Mouse (Mus musculus) MEL (cell line): ENCODE data around the gene Psmd5. TPM values are rescaled to one million over a fixed set of nuclear protein-coding genes. Genes with fewer than 3 reads are reported as not detected.
A peak's percentile ranks its signal among the peaks of the same experiment; 100 is the strongest.

ENCODE experiments used
- DNase-seq: peaks from one replicate; pipeline ENCODE4 v3.0.0; 2011; ENCODE audit warnings: low read depth, low spot score
- H3K27ac ChIP-seq: 2 replicates; pipeline ENCODE4 v1.5.1; 2012; ENCODE audit warnings: low read depth, mild to moderate bottlenecking, control low read depth, low read length, moderate library complexity; ENCODE audit not compliant: control insufficient read depth
- H3K27me3 ChIP-seq, 2 experiments: fragments of 150-350 bp in 1 of 2; sonication (generic) in 1 of 2; 2 replicates each; pipeline ENCODE4 v1.6.1; 2012; ENCODE audit warnings: low read length in 2 of 2, mild to moderate bottlenecking in 2 of 2, improper control_type of control experiment in 1 of 2, moderate library complexity in 1 of 2; ENCODE audit not compliant: insufficient read depth in 2 of 2, control insufficient read depth in 1 of 2
- H3K36me3 ChIP-seq, 2 experiments: 2 replicates each; pipeline ENCODE4 v1.6.1; 2012 to 2014; ENCODE audit warnings: low read length in 2 of 2, improper control_type of control experiment in 1 of 2, inconsistent platforms in 1 of 2, mild to moderate bottlenecking in 1 of 2; ENCODE audit not compliant: insufficient read depth in 2 of 2, control insufficient read depth in 1 of 2
- H3K4me1 ChIP-seq, 2 experiments: fragments of 150-350 bp in 1 of 2; sonication (generic) in 1 of 2; 2 replicates each; pipeline ENCODE4 v1.6.1; 2012; ENCODE audit warnings: low read length in 2 of 2, improper control_type of control experiment in 1 of 2, mild to moderate bottlenecking in 1 of 2; ENCODE audit not compliant: insufficient read depth in 2 of 2, control insufficient read depth in 1 of 2
- H3K4me3 ChIP-seq, 2 experiments: fragments of 150-350 bp in 1 of 2; sonication (generic) in 1 of 2; 2 replicates each; pipeline ENCODE4 v1.5.1; 2012; ENCODE audit warnings: low read depth in 2 of 2, low read length in 2 of 2, mild to moderate bottlenecking in 2 of 2, moderate library complexity in 2 of 2, control low read depth in 1 of 2, improper control_type of control experiment in 1 of 2; ENCODE audit not compliant: control insufficient read depth in 1 of 2, insufficient read depth in 1 of 2
- H3K79me2 ChIP-seq: 2 replicates; pipeline ENCODE4 v1.6.1; 2012; ENCODE audit warnings: mild to moderate bottlenecking, low read length, moderate library complexity; ENCODE audit not compliant: control insufficient read depth, poor library complexity, insufficient read depth
- H3K9ac ChIP-seq: 2 replicates; pipeline ENCODE4 v1.6.1; 2012; ENCODE audit warnings: low read depth, mild to moderate bottlenecking, control low read depth, low read length, moderate library complexity; ENCODE audit not compliant: control insufficient read depth, poor library complexity, severe bottlenecking
- H3K9me3 ChIP-seq: fragments of 150-350 bp; sonication (generic); replicated peaks from 2 replicates; pipeline ENCODE4 v1.6.1; 2012; ENCODE audit warnings: mild to moderate bottlenecking, low read length, improper control_type of control experiment, moderate library complexity; ENCODE audit not compliant: insufficient read depth
- BHLHE40 ChIP-seq: IDR thresholded peaks from 2 replicates; pipeline ENCODE4 v1.6.1; 2012; ENCODE audit warnings: low read depth, mild to moderate bottlenecking, inconsistent platforms, low read length, improper control_type of control experiment, borderline replicate concordance
- CHD1 ChIP-seq: IDR thresholded peaks from 2 replicates; pipeline ENCODE4 v1.6.1; 2012; ENCODE audit warnings: low read depth, mild to moderate bottlenecking, inconsistent platforms, low read length, improper control_type of control experiment
- CTCF ChIP-seq, 3 experiments: IDR thresholded peaks in 2 of 3; conservative IDR thresholded peaks in 1 of 3; 2 replicates each; pipeline ENCODE4 v1.5.1; 2011 to 2012; ENCODE audit warnings: low read length in 3 of 3, low read depth in 2 of 3, mild to moderate bottlenecking in 2 of 3, improper control_type of control experiment in 1 of 3, inconsistent platforms in 1 of 3, mixed read lengths in 1 of 3, moderate library complexity in 1 of 3; ENCODE audit not compliant: control insufficient read depth in 1 of 3, insufficient read depth in 1 of 3, poor library complexity in 1 of 3, severe bottlenecking in 1 of 3
- E2F4 ChIP-seq: IDR thresholded peaks from 2 replicates; pipeline ENCODE4 v1.6.1; 2011; ENCODE audit warnings: low read depth, low read length, improper control_type of control experiment, borderline replicate concordance
- EP300 ChIP-seq, 2 experiments: IDR thresholded peaks; 2 replicates each; pipeline ENCODE4 v1.6.1; 2011; ENCODE audit warnings: improper control_type of control experiment in 2 of 2, low read length in 2 of 2, low read depth in 1 of 2, mild to moderate bottlenecking in 1 of 2
- ETS1 ChIP-seq: IDR thresholded peaks from 2 replicates; pipeline ENCODE4 v1.6.1; 2012; ENCODE audit warnings: low read depth, mild to moderate bottlenecking, inconsistent platforms, low read length, improper control_type of control experiment, moderate library complexity
- GABPA ChIP-seq: IDR thresholded peaks from 2 replicates; pipeline ENCODE4 v1.6.1; 2012; ENCODE audit warnings: low read depth, mild to moderate bottlenecking, inconsistent platforms, low read length, improper control_type of control experiment, moderate library complexity
- GATA1 ChIP-seq: IDR thresholded peaks from 2 replicates; pipeline ENCODE4 v1.6.1; 2011; ENCODE audit warnings: low read depth, low read length, improper control_type of control experiment
- HCFC1 ChIP-seq: IDR thresholded peaks from 2 replicates; pipeline ENCODE4 v1.6.1; 2012; ENCODE audit warnings: low read depth, mild to moderate bottlenecking, inconsistent platforms, low read length, improper control_type of control experiment, moderate library complexity
- JUND ChIP-seq: IDR thresholded peaks from 2 replicates; pipeline ENCODE4 v1.6.1; 2011; ENCODE audit warnings: low read depth, mild to moderate bottlenecking, improper control_type of control experiment, low read length
- MAZ ChIP-seq: IDR thresholded peaks from 2 replicates; pipeline ENCODE4 v1.6.1; 2012; ENCODE audit warnings: low read depth, mild to moderate bottlenecking, inconsistent platforms, low read length, improper control_type of control experiment
- MYC ChIP-seq: IDR thresholded peaks from 2 replicates; pipeline ENCODE4 v1.6.1; 2011; ENCODE audit warnings: low read depth, mild to moderate bottlenecking, low read length, improper control_type of control experiment, moderate library complexity
- NELFE ChIP-seq: IDR thresholded peaks from 2 replicates; pipeline ENCODE4 v1.6.1; 2011; ENCODE audit warnings: low read depth, low read length, improper control_type of control experiment
- POLR2A ChIP-seq, 2 experiments: IDR thresholded peaks; 2 replicates each; pipeline ENCODE4 v1.6.1; 2011 to 2012; ENCODE audit warnings: low read length in 2 of 2, mild to moderate bottlenecking in 2 of 2, control low read depth in 1 of 2, improper control_type of control experiment in 1 of 2, low read depth in 1 of 2, moderate library complexity in 1 of 2; ENCODE audit not compliant: control insufficient read depth in 1 of 2, insufficient read depth in 1 of 2, poor library complexity in 1 of 2
- POLR2AphosphoS2 ChIP-seq: IDR thresholded peaks from 2 replicates; pipeline ENCODE4 v1.6.1; 2011; ENCODE audit warnings: low read length, improper control_type of control experiment
- SMC3 ChIP-seq: IDR thresholded peaks from 2 replicates; pipeline ENCODE4 v1.6.1; 2011; ENCODE audit warnings: low read depth, low read length, improper control_type of control experiment
- TAL1 ChIP-seq: IDR thresholded peaks from 2 replicates; pipeline ENCODE4 v1.6.1; 2012; ENCODE audit warnings: mild to moderate bottlenecking, inconsistent platforms, low read length, moderate library complexity, mixed read lengths
- TBP ChIP-seq: IDR thresholded peaks from 2 replicates; pipeline ENCODE4 v1.8.0; 2011; ENCODE audit warnings: low read depth, low read length, improper control_type of control experiment
- USF1 ChIP-seq: IDR thresholded peaks from 2 replicates; pipeline ENCODE4 v1.6.1; 2014; ENCODE audit warnings: low read depth, mild to moderate bottlenecking, inconsistent platforms, low read length, improper control_type of control experiment, moderate library complexity
- ZKSCAN1 ChIP-seq: IDR thresholded peaks from 2 replicates; pipeline ENCODE4 v1.6.1; 2012; ENCODE audit warnings: low read depth, mild to moderate bottlenecking, inconsistent platforms, low read length, improper control_type of control experiment, moderate library complexity
- polyA plus RNA-seq, 2 experiments: library from polyadenylated mRNA; stranded (reverse) in 1 of 2; unstranded in 1 of 2; fragments of >175 nt in 1 of 2; fragments of >200 nt in 1 of 2; gene quantifications; 2 replicates each; pipeline versions ENCODE4 v1.2.1 to v1.2.4; 2012; ENCODE audit warnings: low replicate concordance in 2 of 2, low read depth in 1 of 2; ENCODE audit not compliant: insufficient read length in 2 of 2, insufficient read depth in 1 of 2, missing spikeins in 1 of 2
- total RNA-seq: library from RNA; depleted of rRNA; stranded (reverse); fragments of 300-350 nt; gene quantifications from 2 replicates; pipeline ENCODE4 v1.2.3, GENCODE M21; 2012

Gene Psmd5
- total and polyA plus RNA-seq, 3 experiments, result 48.1 to 70.3 TPM; not detected in 1

DNA sequence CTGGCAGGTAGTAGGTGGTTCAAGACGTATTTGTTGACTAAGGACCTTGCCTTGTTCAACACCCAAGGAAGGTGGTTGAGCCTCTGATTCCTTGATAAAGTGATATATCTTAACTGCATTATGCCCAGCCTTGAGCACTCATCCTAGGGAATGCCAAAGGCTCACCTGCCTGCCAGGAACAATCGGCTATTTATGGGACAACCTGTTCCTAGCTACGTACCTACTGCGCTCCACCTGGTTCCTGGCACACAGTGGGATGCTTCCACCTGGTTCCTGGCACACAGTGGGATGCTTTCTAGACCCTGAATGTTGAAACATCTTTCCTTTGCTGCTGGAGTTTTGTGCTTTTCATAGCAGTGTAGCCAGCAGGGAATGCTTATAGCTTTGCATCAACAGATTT lies 35.0 kb upstream of the Psmd5 start:
- DNase-seq, result no peak
- Histone ChIP-seq H3K27me3 (no peaks in the 10 kb centered on the region), H3K9ac (no peak overlapping the region), H3K4me1 (peaks cover 0 to 16% of the 10 kb centered on the region in 2 experiments; a peak in 3 of 4 replicates), H3K36me3 (peaks cover 0 to 10% of the 10 kb centered on the region in 2 experiments; a peak in 2 of 4 replicates), H3K27ac (no peak overlapping the region), H3K9me3 (no peaks in the 10 kb centered on the region), H3K4me3 (no peak overlapping the region)
- TF ChIP-seq POLR2AphosphoS2 (no peak), ZKSCAN1 (peak; percentile 55; the same call in 1 of the 2 replicates)
- TF ChIP-seq, all 39 proteins: peak for 1
- H3K79me2 ChIP-seq, result peaks cover 5% of the 10 kb centered on the region

DNA sequence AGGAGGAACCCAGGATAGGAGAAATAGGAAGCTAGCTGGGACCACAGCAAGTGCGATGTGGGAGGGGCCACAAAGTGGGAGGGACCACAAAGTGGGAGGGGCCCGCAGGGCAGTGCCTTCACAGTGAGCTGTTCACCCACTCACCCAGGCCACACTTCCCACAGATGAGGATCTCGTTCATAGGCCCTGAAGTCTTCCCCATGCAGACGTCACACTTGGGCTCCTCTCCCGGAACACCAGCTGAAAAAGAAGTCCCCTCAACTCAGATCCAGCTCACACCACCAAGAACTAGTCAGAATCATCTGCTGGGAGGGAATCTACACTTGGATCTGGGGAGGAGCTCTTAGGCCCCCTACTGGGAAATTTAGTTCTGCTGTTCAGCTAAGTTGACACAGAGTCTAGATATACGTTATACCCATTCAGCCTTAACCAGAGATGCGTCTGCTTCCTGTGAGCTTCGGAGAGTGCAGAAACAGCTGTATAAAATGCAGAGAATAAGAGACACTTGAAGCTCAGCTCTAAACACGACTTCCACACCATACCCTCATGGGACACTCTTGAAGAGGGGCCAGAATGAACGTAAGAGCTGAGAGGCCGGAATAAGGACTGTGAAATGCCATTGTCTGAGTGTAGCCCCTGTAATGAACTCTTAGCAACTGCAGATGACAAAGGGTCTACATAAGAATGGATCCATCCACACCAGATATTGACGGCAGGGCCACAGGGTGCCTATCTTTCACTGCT lies 32.3 kb upstream of the Psmd5 start:
- Histone ChIP-seq H3K9me3 (no peaks in the 10 kb centered on the region), H3K27ac (no peak overlapping the region), H3K9ac (no peak overlapping the region), H3K36me3 (peaks cover 0 to 8% of the 10 kb centered on the region in 2 experiments; a peak in 2 of 4 replicates), H3K27me3 (no peaks in the 10 kb centered on the region), H3K79me2 (no peaks in the 10 kb centered on the region), H3K4me3 (no peak overlapping the region), H3K4me1 (peaks cover 0 to 17% of the 10 kb centered on the region in 2 experiments; a peak in 3 of 4 replicates)
- DNase-seq, result peak; percentile 68
- TF ChIP-seq JUND (no peak), USF1 (no peak), MAZ (no peak), ETS1 (no peak), EP300 (IDR thresholded peaks at IDR 0.05; ENCODE audit: low read depth in 1 of 2, low read length in 2 of 2) (no peak), E2F4 (no peak), HCFC1 (no peak), TAL1 (no peak), POLR2A (IDR thresholded peaks at IDR 0.05; ENCODE audit: control insufficient read depth in 1 of 2, insufficient read depth in 1 of 2, low read depth in 1 of 2, low read length in 2 of 2, poor library complexity in 1 of 2) (no peak)

DNA sequence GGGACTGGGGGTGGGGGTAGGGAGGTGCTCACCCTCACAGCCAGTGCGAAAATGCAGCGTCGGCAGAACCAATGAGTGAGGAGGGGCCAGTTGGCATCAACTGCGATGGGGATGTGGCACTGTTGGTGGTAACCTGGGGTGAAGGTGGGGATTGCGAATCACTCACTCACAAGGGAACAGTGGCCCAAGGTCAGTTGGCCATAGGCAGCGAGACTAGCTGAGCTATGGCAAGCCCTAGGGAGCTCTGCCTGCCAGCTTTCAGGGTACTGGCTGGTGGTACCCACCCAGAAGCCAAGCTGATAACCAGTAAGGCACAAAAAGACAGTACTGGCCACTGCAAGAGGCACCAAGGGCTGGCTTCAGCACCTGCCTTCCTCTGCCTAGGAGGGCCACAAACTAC lies 31.7 kb upstream of the Psmd5 start:
- no peak overlapping the region for H3K4me3 ChIP-seq
- peaks cover 0 to 17% of the 10 kb centered on the region in 2 experiments; a peak in 3 of 4 replicates for H3K4me1 ChIP-seq
- TF ChIP-seq SMC3, result no peak
- no peak for TF ChIP-seq GABPA
- TF ChIP-seq NELFE, result no peak
- no peak for TF ChIP-seq POLR2AphosphoS2
- no peak for TF ChIP-seq JUND
- no peak for TF ChIP-seq MAZ
- TF ChIP-seq TAL1, result no peak
- no peak for TF ChIP-seq MYC
- TF ChIP-seq CHD1, result no peak
- no peak for TF ChIP-seq USF1
- TF ChIP-seq GATA1, result no peak
- no peak for TF ChIP-seq BHLHE40
- TF ChIP-seq TBP, result no peak
- TF ChIP-seq CTCF (IDR thresholded peaks at IDR 0.05 in 2 of 3, conservative IDR thresholded peaks at IDR 0.05 in 1 of 3; ENCODE audit: control insufficient read depth in 1 of 3, insufficient read depth in 1 of 3, low read depth in 2 of 3, low read length in 3 of 3, poor library complexity in 1 of 3, severe bottlenecking in 1 of 3), result no peak
- TF ChIP-seq EP300 (IDR thresholded peaks at IDR 0.05; ENCODE audit: low read depth in 1 of 2, low read length in 2 of 2), result no peak
- TF ChIP-seq, all 39 proteins: peak for 0
- Histone ChIP-seq H3K9ac (no peak overlapping the region), H3K36me3 (peaks cover 0 to 8% of the 10 kb centered on the region in 2 experiments; a peak in 2 of 4 replicates), H3K27ac (no peak overlapping the region; the same call in 1 of the 2 replicates), H3K27me3 (no peaks in the 10 kb centered on the region), H3K79me2 (no peaks in the 10 kb centered on the region), H3K9me3 (no peaks in the 10 kb centered on the region)
- no peak for DNase-seq
